Mouse (Mus musculus) MEL (cell line): ENCODE data around the gene 1520401A03Rik.

ENCODE experiments used
- CTCF ChIP-seq, 3 experiments: IDR thresholded peaks in 2 of 3; conservative IDR thresholded peaks in 1 of 3; 2 replicates each; pipeline ENCODE4 v1.5.1; 2011 to 2012; ENCODE audit warnings: low read length in 3 of 3, low read depth in 2 of 3, mild to moderate bottlenecking in 2 of 3, improper control_type of control experiment in 1 of 3, inconsistent platforms in 1 of 3, mixed read lengths in 1 of 3, moderate library complexity in 1 of 3; ENCODE audit not compliant: control insufficient read depth in 1 of 3, insufficient read depth in 1 of 3, poor library complexity in 1 of 3, severe bottlenecking in 1 of 3
- POLR2A ChIP-seq, 2 experiments: IDR thresholded peaks; 2 replicates each; pipeline ENCODE4 v1.6.1; 2011 to 2012; ENCODE audit warnings: low read length in 2 of 2, mild to moderate bottlenecking in 2 of 2, control low read depth in 1 of 2, improper control_type of control experiment in 1 of 2, low read depth in 1 of 2, moderate library complexity in 1 of 2; ENCODE audit not compliant: control insufficient read depth in 1 of 2, insufficient read depth in 1 of 2, poor library complexity in 1 of 2
- ZKSCAN1 ChIP-seq: IDR thresholded peaks from 2 replicates; pipeline ENCODE4 v1.6.1; 2012; ENCODE audit warnings: low read depth, mild to moderate bottlenecking, inconsistent platforms, low read length, improper control_type of control experiment, moderate library complexity

DNA sequence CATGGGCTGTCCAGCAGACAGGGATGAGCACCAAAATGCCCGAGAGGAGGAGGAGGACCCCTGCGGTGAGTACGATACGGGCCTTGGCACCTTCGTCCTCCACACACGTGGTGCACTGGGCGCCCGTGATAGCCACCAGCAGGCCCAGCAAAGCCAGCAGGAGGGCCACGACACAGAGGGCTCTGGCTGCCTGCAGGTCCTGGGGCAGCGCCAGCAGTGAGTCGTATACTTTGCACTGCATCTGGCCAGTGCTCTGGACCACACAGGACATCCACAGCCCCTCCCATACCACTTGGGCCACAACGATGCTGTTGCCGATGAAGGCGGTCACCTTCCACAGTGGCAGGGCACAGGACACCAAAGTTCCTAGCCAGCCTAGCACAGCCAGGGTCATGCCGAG, 39.4 kb downstream of the 1520401A03Rik start:
- TF ChIP-seq POLR2A (IDR thresholded peaks at IDR 0.05; ENCODE audit: control insufficient read depth in 1 of 2, insufficient read depth in 1 of 2, low read depth in 1 of 2, low read length in 2 of 2, poor library complexity in 1 of 2) (no peak), CTCF (IDR thresholded peaks at IDR 0.05 in 2 of 3, conservative IDR thresholded peaks at IDR 0.05 in 1 of 3; ENCODE audit: control insufficient read depth in 1 of 3, insufficient read depth in 1 of 3, low read depth in 2 of 3, low read length in 3 of 3, poor library complexity in 1 of 3, severe bottlenecking in 1 of 3) (no peak), ZKSCAN1 (no peak)
